Mouse (Mus musculus) testis, adult 2 months (tissue): Measurements from ENCODE around the gene Trim9. TPM values are rescaled to one million over a fixed set of nuclear protein-coding genes. Genes with fewer than 3 reads are reported as not detected.
A peak's percentile ranks its signal among the peaks of the same experiment; 100 is the strongest.

ENCODE experiments used
- H3K27ac ChIP-seq: fragments of 200-500 bp; 2 replicates; pipeline ENCODE4 v1.5.1; 2012; ENCODE audit warnings: low read depth, low read length; ENCODE audit not compliant: control insufficient read depth, insufficient read depth
- H3K27me3 ChIP-seq: fragments of 200-500 bp; 2 replicates; pipeline ENCODE4 v1.6.1; 2012; ENCODE audit warnings: mild to moderate bottlenecking, low read length, moderate library complexity; ENCODE audit not compliant: control insufficient read depth, insufficient read depth
- H3K36me3 ChIP-seq: fragments of 200-500 bp; 2 replicates; pipeline ENCODE4 v1.6.1; 2012; ENCODE audit warnings: mild to moderate bottlenecking, low read length; ENCODE audit not compliant: control insufficient read depth, insufficient read depth
- H3K4me1 ChIP-seq: fragments of 200-500 bp; 2 replicates; pipeline ENCODE4 v1.6.1; 2012; ENCODE audit warnings: low read length; ENCODE audit not compliant: control insufficient read depth, insufficient read depth
- H3K4me3 ChIP-seq: fragments of 200-500 bp; 2 replicates; pipeline ENCODE4 v1.5.1; 2012; ENCODE audit warnings: low read depth, mild to moderate bottlenecking, low read length, moderate library complexity, mixed read lengths; ENCODE audit not compliant: control insufficient read depth
- CTCF ChIP-seq: fragments of 200-500 bp; IDR thresholded peaks from 2 replicates; pipeline ENCODE4 v1.5.1; 2012; ENCODE audit warnings: low read depth, mild to moderate bottlenecking, inconsistent platforms, low read length, moderate library complexity; ENCODE audit not compliant: control insufficient read depth, insufficient read depth, insufficient replicate concordance
- POLR2A ChIP-seq: fragments of 200-500 bp; IDR thresholded peaks from 2 replicates; pipeline ENCODE4 v1.6.1; 2012; ENCODE audit warnings: low read depth, mild to moderate bottlenecking, inconsistent platforms, low read length, moderate library complexity; ENCODE audit not compliant: control insufficient read depth
- polyA plus RNA-seq: library from polyadenylated mRNA; depleted of rRNA; stranded (reverse); fragments of >200 nt; gene quantifications from 2 replicates; pipeline ENCODE4 v1.2.3, GENCODE M21; 2012; rRNA removed

The Trim9 gene
- polyA plus RNA-seq, 1 experiment = 0.61 TPM

DNA sequence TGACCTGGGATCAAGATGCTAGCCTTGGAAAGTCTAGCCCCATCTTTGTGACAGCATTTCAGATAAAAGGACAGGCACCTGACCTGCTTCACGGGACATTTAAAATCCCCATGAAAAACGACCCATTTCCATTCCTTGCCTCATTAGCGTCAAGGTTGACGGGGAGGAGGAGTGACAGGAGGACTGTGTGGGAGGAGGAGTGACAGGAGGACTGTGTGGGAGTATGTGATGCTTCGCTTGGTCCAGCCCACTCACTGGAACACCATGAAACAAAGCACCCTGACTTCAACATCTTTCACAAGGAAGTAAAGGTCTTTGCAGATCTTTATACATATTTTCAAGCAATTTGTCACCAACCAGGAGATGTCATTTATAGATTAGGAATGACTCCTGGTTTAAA is 139.2 kb downstream of the Trim9 start:
- no peaks in the 10 kb centered on the region for H3K4me1 ChIP-seq
- H3K27ac ChIP-seq = no peak overlapping the region
- TF ChIP-seq POLR2A = no peak
- no peak for TF ChIP-seq CTCF
- no peaks in the 10 kb centered on the region for H3K36me3 ChIP-seq
- no peaks in the 10 kb centered on the region for H3K27me3 ChIP-seq
- H3K4me3 ChIP-seq = no peak overlapping the region

DNA sequence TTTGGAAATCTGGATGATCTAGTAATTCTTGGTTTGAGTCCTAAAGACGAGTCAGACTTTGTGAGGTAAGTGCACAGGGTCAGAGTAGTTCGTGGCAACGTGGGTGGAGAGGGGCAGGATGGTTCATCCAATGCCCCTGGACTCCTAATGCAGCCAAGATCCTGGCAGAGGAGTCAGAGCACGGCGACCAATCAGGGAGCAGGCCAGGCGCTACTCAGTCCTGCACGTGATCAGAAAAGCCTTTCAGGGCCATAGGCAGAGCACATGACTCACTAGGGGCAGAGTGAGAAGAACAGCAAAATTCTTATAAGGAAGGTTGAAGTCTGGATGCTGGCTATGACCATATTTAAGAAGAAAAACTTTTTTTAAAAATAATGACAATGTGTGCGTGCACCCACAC is 143.0 kb downstream of the Trim9 start:
- Histone ChIP-seq H3K36me3 (no peaks in the 10 kb centered on the region), H3K4me3 (no peak overlapping the region), H3K4me1 (no peaks in the 10 kb centered on the region), H3K27ac (no peak overlapping the region), H3K27me3 (no peaks in the 10 kb centered on the region)
- TF ChIP-seq CTCF (no peak), POLR2A (no peak)

- Histone ChIP-seq H3K4me3 (no peak overlapping the region), H3K27ac (peak overlapping the region; percentile 47; the same call in 1 of the 2 replicates), H3K27me3 (no peaks in the 10 kb centered on the region), H3K36me3 (no peaks in the 10 kb centered on the region), H3K4me1 (no peaks in the 10 kb centered on the region)
- TF ChIP-seq CTCF = no peak
- TF ChIP-seq POLR2A = no peak
Measured at GRCm38 (mm10) chr12:70201926-70202529, 145.4 kb downstream of the Trim9 start.

GRCm38 (mm10) chr12:70196341-70196740 is 151.1 kb downstream of the Trim9 start:
- H3K27me3 ChIP-seq = no peaks in the 10 kb centered on the region
- TF ChIP-seq CTCF = no peak
- TF ChIP-seq POLR2A = no peak
- no peaks in the 10 kb centered on the region for H3K36me3 ChIP-seq
- H3K4me3 ChIP-seq = no peak overlapping the region
- no peaks in the 10 kb centered on the region for H3K4me1 ChIP-seq
- H3K27ac ChIP-seq = no peak overlapping the region

DNA sequence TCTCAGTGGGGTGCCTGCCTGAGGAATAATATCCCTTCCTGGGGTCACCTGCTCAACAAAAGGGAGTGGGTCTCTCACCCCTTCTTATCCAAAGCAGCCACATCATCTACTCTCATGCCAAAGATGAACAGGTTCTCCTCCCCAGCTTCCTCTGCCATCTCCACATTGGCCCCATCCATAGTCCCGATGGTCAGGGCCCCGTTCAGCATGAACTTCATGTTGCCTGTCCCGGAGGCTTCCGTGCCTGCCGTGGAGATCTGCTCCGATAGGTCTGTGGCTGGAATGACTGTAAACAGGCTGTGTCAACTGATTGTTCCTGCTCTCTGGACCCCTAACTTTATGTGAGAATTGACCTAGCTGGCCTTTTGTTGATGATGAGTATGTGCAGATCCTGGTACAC is 152.0 kb downstream of the Trim9 start:
- Histone ChIP-seq H3K4me1 (no peaks in the 10 kb centered on the region), H3K27ac (no peak overlapping the region), H3K4me3 (no peak overlapping the region), H3K36me3 (no peaks in the 10 kb centered on the region), H3K27me3 (no peaks in the 10 kb centered on the region)
- TF ChIP-seq POLR2A (no peak), CTCF (no peak)

Other genes starting within 250 kb of the Trim9 start
- 0.36 and 0.79 TPM in 2 replicates for gene Nin, start 233.9 kb downstream of the Trim9 start, polyA plus RNA-seq
- not detected in 2 replicates for gene Abhd12b, start 193.5 kb downstream of the Trim9 start, polyA plus RNA-seq
- 2.0 and 2.9 TPM in 2 replicates for gene Pygl, start 116.1 kb downstream of the Trim9 start, polyA plus RNA-seq
- gene Tmx1, start 105.5 kb upstream of the Trim9 start, polyA plus RNA-seq = 10.8 and 14.1 TPM in 2 replicates